Mouse (Mus musculus) embryonic facial prominence, embryonic 15.5 days (tissue): ENCODE measurements around the gene Rpl38. TPM values are rescaled to one million over a fixed set of nuclear protein-coding genes. Genes with fewer than 3 reads are reported as not detected.
A peak's percentile ranks its signal among the peaks of the same experiment; 100 is the strongest.
"Not testable (repeated sequence)": the region's sequence is repeated elsewhere in the genome, so short reads cannot be mapped to it uniquely, and the experiment has no call there.

Experiments
- ATAC-seq: fragments of 200-750 bp; cut with Nextera tagmentation; 2 replicates; pipeline ENCODE4 v1.8.0; 2017; ENCODE audit warnings: low read depth, moderate TSS enrichment; ENCODE audit not compliant: insufficient number of reproducible peaks, low FRiP score, low TSS enrichment
- H3K27ac ChIP-seq: fragments of 300-500 bp; sonication (generic); replicated peaks from 2 replicates; pipeline ENCODE4 v1.5.1; 2015; ENCODE audit warnings: mild to moderate bottlenecking, inconsistent platforms
- H3K27me3 ChIP-seq: fragments of 300-500 bp; sonication (generic); 2 replicates; pipeline ENCODE4 v1.6.1; 2015; ENCODE audit warnings: inconsistent platforms
- H3K36me3 ChIP-seq: fragments of 300-500 bp; sonication (generic); 2 replicates; pipeline ENCODE4 v1.6.1; 2015; ENCODE audit warnings: mild to moderate bottlenecking, inconsistent platforms
- H3K4me1 ChIP-seq: fragments of 300-500 bp; sonication (generic); 2 replicates; pipeline ENCODE4 v1.6.1; 2015; ENCODE audit warnings: inconsistent platforms
- H3K4me2 ChIP-seq: fragments of 300-500 bp; sonication (generic); replicated peaks from 2 replicates; pipeline ENCODE4 v1.6.1; 2015; ENCODE audit warnings: mild to moderate bottlenecking, inconsistent platforms
- H3K4me3 ChIP-seq: fragments of 300-500 bp; sonication (generic); replicated peaks from 2 replicates; pipeline ENCODE4 v1.5.1; 2015; ENCODE audit warnings: mild to moderate bottlenecking, inconsistent platforms
- H3K9ac ChIP-seq: fragments of 300-500 bp; sonication (generic); 2 replicates; pipeline ENCODE4 v1.6.1; 2015; ENCODE audit warnings: inconsistent platforms
- H3K9me3 ChIP-seq: fragments of 300-500 bp; sonication (generic); replicated peaks from 2 replicates; pipeline ENCODE4 v1.6.1; 2016; ENCODE audit warnings: inconsistent platforms
- WGBS: fragments of 180-500 bp; shearing (Covaris S2); methylation state at CpG from one replicate; pipeline ENCODE4 v1.1.7; 2015; 5-methylcytosine and 5-hydroxymethylcytosine counted together
- polyA plus RNA-seq: library from polyadenylated mRNA; unstranded; fragments of >200 nt; fragmentation: Nextera tagmentation; extraction: Ambion mirVana; gene quantifications from 2 replicates; pipeline ENCODE4 v1.2.1, GENCODE M21; 2015

The Rpl38 gene
- polyA plus RNA-seq, 1 experiment from 2014 or later, result 1,020 TPM

DNA sequence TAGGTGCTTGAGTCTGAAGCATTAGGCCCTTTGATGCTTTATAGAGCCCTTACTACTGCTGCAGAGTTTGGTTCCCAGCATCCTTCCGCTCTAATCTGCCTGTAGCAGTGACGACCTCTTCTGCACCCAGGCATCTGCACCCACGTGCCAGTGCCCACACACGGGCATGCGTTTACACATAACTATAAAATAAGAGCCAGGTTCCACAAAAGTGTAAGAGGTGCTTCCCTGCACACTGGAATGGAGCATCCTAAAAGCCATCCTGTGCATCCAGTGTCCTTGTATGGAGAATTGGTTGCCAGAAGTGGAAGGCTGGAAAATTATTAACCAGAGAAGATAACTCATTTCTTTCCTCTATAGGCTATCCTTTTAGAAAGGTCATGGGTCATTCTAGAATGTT lies 2.8 kb downstream of the Rpl38 start:
- Histone ChIP-seq H3K9ac (no peak overlapping the region), H3K4me3 (no peak overlapping the region), H3K27me3 (no peaks in the 10 kb centered on the region), H3K27ac (no peak overlapping the region), H3K4me1 (peaks cover 39% of the 10 kb centered on the region), H3K4me2 (no peak overlapping the region), H3K9me3 (no peaks in the 10 kb centered on the region), H3K36me3 (peaks cover 38% of the 10 kb centered on the region)
- ATAC-seq, result no peak
- WGBS, result 85% methylated on average over 5 of the region's 5 CpGs

DNA sequence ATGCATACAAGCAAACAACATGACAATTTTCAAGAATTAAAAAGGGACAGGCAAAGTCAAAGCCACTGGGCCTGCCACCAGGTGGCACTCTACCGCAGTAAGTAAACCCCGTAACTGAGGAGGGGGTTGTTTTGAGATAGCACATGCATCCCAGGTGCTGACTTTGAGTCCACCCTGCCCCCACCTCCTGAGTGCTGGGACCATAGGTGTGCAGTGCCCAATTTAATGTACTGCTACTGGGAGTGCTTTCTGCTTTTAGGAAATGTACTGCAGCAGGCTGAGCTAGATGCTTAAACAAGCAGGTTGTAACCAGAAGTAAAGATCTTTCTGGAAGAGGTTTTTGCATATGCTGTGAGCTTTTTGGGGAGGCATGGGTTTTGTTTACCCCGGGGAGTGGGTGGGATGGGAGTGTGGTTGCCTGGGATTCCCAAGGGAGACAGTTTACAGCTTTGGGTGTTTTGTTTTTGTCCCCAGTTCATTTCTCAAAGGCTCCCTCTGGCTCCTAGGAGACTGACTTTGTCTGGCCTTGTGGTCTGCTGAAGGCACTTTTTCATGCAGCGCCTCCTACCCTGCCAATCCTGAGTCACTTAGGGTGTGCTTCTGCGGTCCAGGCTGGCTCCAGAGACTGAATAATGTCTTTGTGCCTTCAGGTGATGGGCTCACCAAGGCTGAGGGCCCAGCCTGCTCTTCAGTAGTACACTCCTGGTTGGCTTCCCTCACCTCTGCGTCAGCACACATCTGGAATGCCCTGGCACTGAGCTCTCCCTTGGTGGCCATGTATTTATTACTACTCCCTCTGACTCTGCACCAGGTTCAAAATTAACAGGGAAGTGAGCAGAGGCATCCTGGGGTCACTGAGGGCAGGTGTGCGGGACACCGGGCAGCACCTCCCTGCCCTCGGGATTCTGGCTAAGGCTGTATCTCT lies 4.7 kb downstream of the Rpl38 start:
- Histone ChIP-seq H3K27me3 (no peaks in the 10 kb centered on the region), H3K4me2 (no peak overlapping the region), H3K9me3 (no peaks in the 10 kb centered on the region), H3K4me1 (peaks cover 51% of the 10 kb centered on the region), H3K36me3 (peaks cover 38% of the 10 kb centered on the region), H3K9ac (no peak overlapping the region), H3K27ac (0 out of 2 replicates have a peak overlapping the region, but pooled peaks have one; percentile 4), H3K4me3 (no peak overlapping the region)
- 59% methylated on average over 9 of the region's 9 CpGs for WGBS
- no peak for ATAC-seq

- H3K27ac ChIP-seq, result 0 out of 2 replicates have a peak overlapping the region, but pooled peaks have one; percentile 7
- H3K36me3 ChIP-seq, result peaks cover 38% of the 10 kb centered on the region
- no peaks in the 10 kb centered on the region for H3K27me3 ChIP-seq
- H3K9me3 ChIP-seq, result no peaks in the 10 kb centered on the region
- H3K4me2 ChIP-seq, result no peak overlapping the region
- H3K4me1 ChIP-seq, result peaks cover 51% of the 10 kb centered on the region
- WGBS, result 85% methylated on average over 2 of the region's 2 CpGs
- no peak overlapping the region for H3K4me3 ChIP-seq
- no peak for ATAC-seq
- H3K9ac ChIP-seq, result no peak overlapping the region
Observed at GRCm38 (mm10) chr11:114673719-114674050, 5.4 kb downstream of the Rpl38 start.

DNA sequence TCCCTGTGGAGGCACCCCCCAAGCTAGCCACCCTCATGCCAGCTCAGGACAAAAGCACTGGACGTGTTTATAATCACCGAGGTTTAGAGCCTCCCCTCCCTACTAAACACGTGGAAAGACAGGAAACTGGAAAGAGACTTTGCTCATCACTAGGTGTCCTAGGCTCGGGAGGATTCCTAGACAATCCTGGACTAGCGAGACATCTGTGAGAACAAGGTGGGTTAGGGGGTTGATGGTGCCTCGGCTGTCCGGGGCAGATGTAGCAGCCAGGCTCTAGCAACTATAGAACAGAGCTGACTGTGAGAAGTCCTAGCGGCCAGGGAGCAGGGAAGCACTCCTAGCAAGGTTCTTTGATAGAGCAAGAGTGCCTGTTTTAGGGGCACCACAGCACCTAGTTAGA lies 5.9 kb downstream of the Rpl38 start:
- no peak overlapping the region for H3K27ac ChIP-seq
- H3K9ac ChIP-seq, result no peak overlapping the region
- no peaks in the 10 kb centered on the region for H3K9me3 ChIP-seq
- 45% methylated on average over 8 of the region's 8 CpGs for WGBS
- H3K4me2 ChIP-seq, result no peak overlapping the region
- peaks cover 38% of the 10 kb centered on the region for H3K36me3 ChIP-seq
- H3K27me3 ChIP-seq, result no peaks in the 10 kb centered on the region
- peaks cover 53% of the 10 kb centered on the region for H3K4me1 ChIP-seq
- no peak for ATAC-seq
- no peak overlapping the region for H3K4me3 ChIP-seq

- H3K27ac ChIP-seq, H3K27me3 ChIP-seq, ATAC-seq, H3K9ac ChIP-seq, H3K9me3 ChIP-seq: not testable (repeated sequence)
- H3K4me1 ChIP-seq, result peaks cover 52% of the 10 kb centered on the region
- 75% methylated on average over 2 of the region's 3 CpGs for WGBS
- peaks cover 38% of the 10 kb centered on the region for H3K36me3 ChIP-seq
- peak overlapping the region; percentile 95 for H3K4me2 ChIP-seq
- H3K4me3 ChIP-seq, result peak overlapping the region; percentile 66
Observed at GRCm38 (mm10) chr11:114674796-114675195, 6.5 kb downstream of the Rpl38 start.

GRCm38 (mm10) chr11:114675341-114675825 lies 7.1 kb downstream of the Rpl38 start, which contains the start of gene Ttyh2:
Gene Ttyh2, plus strand, starts transcription at chr11:114675431.
- H3K36me3 ChIP-seq, result peaks cover 34% of the 10 kb centered on the region
- peak within 1 kb of the TSS; percentile 66 for H3K9ac ChIP-seq
- H3K4me3 ChIP-seq, result peak within 1 kb of the TSS; percentile 66
- H3K4me1 ChIP-seq, result peaks cover 46% of the 10 kb centered on the region
- peak within 1 kb of the TSS; percentile 95 for H3K4me2 ChIP-seq
- H3K27ac ChIP-seq, result peak within 1 kb of the TSS; percentile 78
- H3K27me3 ChIP-seq, result no peaks in the 10 kb centered on the region
- WGBS, result under 1% methylated on average over 40 of the region's 40 CpGs
- no peaks in the 10 kb centered on the region for H3K9me3 ChIP-seq
- ATAC-seq, result peak; percentile 88

- Histone ChIP-seq H3K27ac (peak overlapping the region; percentile 78), H3K4me2 (peak overlapping the region; percentile 95), H3K9me3 (no peaks in the 10 kb centered on the region), H3K4me3 (peak overlapping the region; percentile 66), H3K4me1 (peaks cover 42% of the 10 kb centered on the region), H3K9ac (peak overlapping the region; percentile 66), H3K27me3 (no peaks in the 10 kb centered on the region), H3K36me3 (peaks cover 28% of the 10 kb centered on the region)
- 2% methylated on average over 27 of the region's 27 CpGs for WGBS
- ATAC-seq, result no peak
Observed at GRCm38 (mm10) chr11:114675826-114676401, 7.6 kb downstream of the Rpl38 start.

DNA sequence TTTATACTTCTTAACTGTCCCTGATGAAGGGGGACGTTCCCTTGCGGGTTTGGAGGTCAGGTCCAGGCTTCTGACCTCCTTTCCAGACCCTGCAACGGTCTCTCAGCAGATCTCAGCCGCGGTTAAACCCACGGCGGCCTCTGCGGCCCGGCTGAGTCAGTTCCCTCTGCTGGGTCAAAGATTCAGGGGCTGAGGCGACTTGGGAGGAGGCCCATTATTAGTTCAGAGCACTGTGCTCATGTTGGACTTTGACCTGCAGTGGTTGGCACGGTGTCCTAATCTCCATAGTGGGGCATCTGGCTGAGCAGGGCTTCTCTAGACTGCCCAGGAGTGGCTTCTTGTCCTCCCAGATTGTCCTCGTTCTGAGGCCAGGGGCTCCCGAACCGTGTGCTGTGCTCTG lies 8.1 kb downstream of the Rpl38 start:
- 9% methylated on average over 14 of the region's 14 CpGs for WGBS
- H3K9ac ChIP-seq, result peak overlapping the region; percentile 66
- peaks cover 42% of the 10 kb centered on the region for H3K4me1 ChIP-seq
- no peak for ATAC-seq
- no peaks in the 10 kb centered on the region for H3K27me3 ChIP-seq
- H3K4me2 ChIP-seq, result peak overlapping the region; percentile 95
- peak overlapping the region; percentile 78; the same call in 1 of the 2 replicates for H3K27ac ChIP-seq
- H3K36me3 ChIP-seq, result peaks cover 24% of the 10 kb centered on the region
- peak overlapping the region; percentile 66 for H3K4me3 ChIP-seq
- H3K9me3 ChIP-seq, result no peaks in the 10 kb centered on the region

DNA sequence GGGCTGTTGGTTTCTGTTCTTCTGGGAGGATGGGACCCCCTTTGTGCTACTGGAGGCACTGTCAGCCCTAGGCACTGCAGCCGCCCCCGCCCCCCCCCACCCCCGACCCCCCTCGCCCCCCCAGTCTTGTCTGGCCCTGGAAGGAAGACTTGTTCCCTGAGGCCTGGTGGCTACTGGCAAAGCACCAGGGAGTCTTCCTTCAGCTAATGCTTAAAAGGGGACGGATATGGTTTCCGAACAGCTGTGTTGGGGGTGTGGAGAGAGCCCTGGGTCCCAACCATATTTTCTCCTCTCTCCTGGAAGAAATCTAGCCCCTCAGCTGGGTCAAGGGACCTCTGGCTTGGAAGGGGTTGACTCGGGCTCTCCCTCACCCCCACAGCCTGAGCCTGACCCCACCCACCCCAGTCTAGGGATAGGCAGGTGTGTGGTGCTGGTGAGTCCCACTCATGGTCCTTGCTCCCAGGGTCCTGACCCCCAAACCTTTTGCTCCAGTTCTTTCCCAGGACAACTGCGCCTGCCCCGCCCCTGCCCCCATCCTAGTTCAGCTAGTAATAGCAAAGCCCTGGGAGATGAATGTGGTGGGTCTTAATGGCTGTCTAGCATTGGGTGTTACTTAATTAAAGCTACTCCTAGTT lies 8.7 kb downstream of the Rpl38 start:
- Histone ChIP-seq H3K36me3 (peaks cover 18% of the 10 kb centered on the region), H3K4me3 (peak overlapping the region; percentile 66), H3K27me3 (no peaks in the 10 kb centered on the region), H3K4me2 (peak overlapping the region; percentile 95), H3K27ac (peak overlapping the region; percentile 78; the same call in 1 of the 2 replicates), H3K4me1 (peaks cover 42% of the 10 kb centered on the region), H3K9me3 (no peaks in the 10 kb centered on the region), H3K9ac (no peak overlapping the region)
- 35% methylated on average over 9 of the region's 9 CpGs for WGBS
- ATAC-seq, result no peak

- H3K27me3 ChIP-seq, result no peaks in the 10 kb centered on the region
- no peak for ATAC-seq
- H3K36me3 ChIP-seq, result no peaks in the 10 kb centered on the region
- 59% methylated on average over 8 of the region's 8 CpGs for WGBS
- H3K9ac ChIP-seq, result no peak overlapping the region
- no peak overlapping the region for H3K27ac ChIP-seq
- no peak overlapping the region for H3K4me2 ChIP-seq
- H3K4me3 ChIP-seq, result no peak overlapping the region
- H3K9me3 ChIP-seq, result no peaks in the 10 kb centered on the region
- peaks cover 35% of the 10 kb centered on the region for H3K4me1 ChIP-seq
Observed at GRCm38 (mm10) chr11:114679582-114679981, 11.3 kb downstream of the Rpl38 start.

GRCm38 (mm10) chr11:114680291-114680690 lies 12.0 kb downstream of the Rpl38 start:
- 56% methylated on average over 10 of the region's 10 CpGs for WGBS
- H3K27ac ChIP-seq, result no peak overlapping the region
- H3K9ac ChIP-seq, result no peak overlapping the region
- no peak overlapping the region for H3K4me2 ChIP-seq
- ATAC-seq, result no peak
- no peaks in the 10 kb centered on the region for H3K27me3 ChIP-seq
- H3K36me3 ChIP-seq, result no peaks in the 10 kb centered on the region
- no peak overlapping the region for H3K4me3 ChIP-seq
- peaks cover 35% of the 10 kb centered on the region for H3K4me1 ChIP-seq
- no peaks in the 10 kb centered on the region for H3K9me3 ChIP-seq
